Mouse (Mus musculus): ENCODE measurements around the gene Gm42906. TPM values are rescaled to one million over a fixed set of nuclear protein-coding genes. Genes with fewer than 3 reads are reported as not detected.

Gm42906 gene
- polyA plus RNA-seq, 1 experiment: not detected

- H3K27ac ChIP-seq (ENCODE audit: insufficient read depth, low read length): peak overlapping the region; percentile 25; the same call in 1 of the 2 replicates
- H3K4me1 ChIP-seq (ENCODE audit: control insufficient read depth, insufficient read depth, low read length): peaks cover 2% of the 10 kb centered on the region
- no peaks in the 10 kb centered on the region for H3K36me3 ChIP-seq (ENCODE audit: control insufficient read depth, insufficient read depth, low read length, poor library complexity, severe bottlenecking)
- no peak overlapping the region for H3K4me3 ChIP-seq (ENCODE audit: low read depth, low read length)
- TF ChIP-seq POLR2A (IDR thresholded peaks at IDR 0.05; ENCODE audit: insufficient read depth, low read length) (no peak), CTCF (IDR thresholded peaks at IDR 0.05; ENCODE audit: low read depth, low read length) (no peak), EP300 (IDR thresholded peaks at IDR 0.05; ENCODE audit: insufficient read depth, low read depth, low read length) (no peak)
- H3K9me3 ChIP-seq (replicated peaks; ENCODE audit: control insufficient read depth, insufficient read depth, low read length, poor library complexity, severe bottlenecking): 0 out of 2 replicates have a peak, but pooled peaks cover 2% of the 10 kb centered on the region
- H3K9ac ChIP-seq (ENCODE audit: low read depth, poor library complexity, severe bottlenecking): no peak overlapping the region
- no peaks in the 10 kb centered on the region for H3K27me3 ChIP-seq (ENCODE audit: control insufficient read depth, insufficient read depth, low read length, poor library complexity, severe bottlenecking)
These were observed 373.2 kb downstream of the Gm42906 start for GRCm38 (mm10) chr5:151054743-151055114.

DNA sequence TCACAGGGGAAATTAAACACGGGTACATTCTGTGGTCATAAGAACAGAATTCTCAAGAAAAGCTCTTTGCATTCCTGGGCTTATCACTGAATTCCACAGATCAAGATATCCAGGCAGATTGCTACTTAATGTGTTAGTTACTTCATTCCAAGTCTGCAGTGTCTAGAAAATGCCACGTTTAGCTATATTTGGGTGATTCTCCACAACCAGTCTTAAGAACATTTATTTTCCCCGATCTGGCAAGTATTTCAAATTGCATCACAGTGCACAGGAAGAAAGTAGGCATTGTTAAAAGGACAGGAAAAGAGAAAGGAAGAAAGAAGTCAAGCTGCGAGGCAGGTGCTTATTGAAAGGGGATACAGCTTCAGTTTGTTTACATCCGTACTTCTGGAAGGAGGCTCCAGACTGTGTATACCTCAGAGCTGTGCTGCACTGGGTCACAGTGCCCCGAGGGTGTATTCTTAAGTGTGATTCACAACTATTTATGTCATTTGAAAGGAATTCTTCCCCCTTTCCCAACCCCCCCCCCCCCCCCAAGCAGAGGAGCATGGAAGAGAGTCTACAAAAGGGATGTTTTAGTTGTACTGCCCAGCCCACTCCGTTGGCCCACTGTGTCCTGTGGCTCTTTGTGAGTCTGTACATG lies 373.7 kb downstream of the Gm42906 start:
- no peaks in the 10 kb centered on the region for H3K36me3 ChIP-seq (ENCODE audit: control insufficient read depth, insufficient read depth, low read length, poor library complexity, severe bottlenecking)
- no peak for TF ChIP-seq POLR2A (IDR thresholded peaks at IDR 0.05; ENCODE audit: insufficient read depth, low read length)
- TF ChIP-seq CTCF (IDR thresholded peaks at IDR 0.05; ENCODE audit: low read depth, low read length): no peak
- peak; percentile 58; the same call in 1 of the 2 replicates for TF ChIP-seq EP300 (IDR thresholded peaks at IDR 0.05; ENCODE audit: insufficient read depth, low read depth, low read length)
- H3K9me3 ChIP-seq (replicated peaks; ENCODE audit: control insufficient read depth, insufficient read depth, low read length, poor library complexity, severe bottlenecking): 0 out of 2 replicates have a peak, but pooled peaks cover 2% of the 10 kb centered on the region
- H3K27me3 ChIP-seq (ENCODE audit: control insufficient read depth, insufficient read depth, low read length, poor library complexity, severe bottlenecking): no peaks in the 10 kb centered on the region
- H3K4me3 ChIP-seq (ENCODE audit: low read depth, low read length): no peak overlapping the region
- H3K27ac ChIP-seq (ENCODE audit: insufficient read depth, low read length): peak overlapping the region; percentile 48
- no peak overlapping the region for H3K9ac ChIP-seq (ENCODE audit: low read depth, poor library complexity, severe bottlenecking)
- peaks cover 2% of the 10 kb centered on the region for H3K4me1 ChIP-seq (ENCODE audit: control insufficient read depth, insufficient read depth, low read length)

- peaks cover 2% of the 10 kb centered on the region for H3K4me1 ChIP-seq (ENCODE audit: control insufficient read depth, insufficient read depth, low read length)
- no peaks in the 10 kb centered on the region for H3K36me3 ChIP-seq (ENCODE audit: control insufficient read depth, insufficient read depth, low read length, poor library complexity, severe bottlenecking)
- no peaks in the 10 kb centered on the region for H3K27me3 ChIP-seq (ENCODE audit: control insufficient read depth, insufficient read depth, low read length, poor library complexity, severe bottlenecking)
- no peak overlapping the region for H3K4me3 ChIP-seq (ENCODE audit: low read depth, low read length)
- H3K27ac ChIP-seq (ENCODE audit: insufficient read depth, low read length): no peak overlapping the region
- 0 out of 2 replicates have a peak, but pooled peaks cover 2% of the 10 kb centered on the region for H3K9me3 ChIP-seq (replicated peaks; ENCODE audit: control insufficient read depth, insufficient read depth, low read length, poor library complexity, severe bottlenecking)
- TF ChIP-seq POLR2A (IDR thresholded peaks at IDR 0.05; ENCODE audit: insufficient read depth, low read length): no peak
- no peak for TF ChIP-seq EP300 (IDR thresholded peaks at IDR 0.05; ENCODE audit: insufficient read depth, low read depth, low read length)
- no peak for TF ChIP-seq CTCF (IDR thresholded peaks at IDR 0.05; ENCODE audit: low read depth, low read length)
- no peak overlapping the region for H3K9ac ChIP-seq (ENCODE audit: low read depth, poor library complexity, severe bottlenecking)
These were observed 374.8 kb downstream of the Gm42906 start for GRCm38 (mm10) chr5:151053190-151053589.

GRCm38 (mm10) chr5:151052331-151052730 lies 375.6 kb downstream of the Gm42906 start:
- Histone ChIP-seq H3K9me3 (replicated peaks; ENCODE audit: control insufficient read depth, insufficient read depth, low read length, poor library complexity, severe bottlenecking) (0 out of 2 replicates have a peak, but pooled peaks cover 2% of the 10 kb centered on the region), H3K27ac (ENCODE audit: insufficient read depth, low read length) (no peak overlapping the region), H3K9ac (ENCODE audit: low read depth, poor library complexity, severe bottlenecking) (no peak overlapping the region), H3K4me1 (ENCODE audit: control insufficient read depth, insufficient read depth, low read length) (peaks cover 2% of the 10 kb centered on the region), H3K27me3 (ENCODE audit: control insufficient read depth, insufficient read depth, low read length, poor library complexity, severe bottlenecking) (no peaks in the 10 kb centered on the region), H3K36me3 (ENCODE audit: control insufficient read depth, insufficient read depth, low read length, poor library complexity, severe bottlenecking) (no peaks in the 10 kb centered on the region), H3K4me3 (ENCODE audit: low read depth, low read length) (no peak overlapping the region)
- TF ChIP-seq POLR2A (IDR thresholded peaks at IDR 0.05; ENCODE audit: insufficient read depth, low read length) (no peak), CTCF (IDR thresholded peaks at IDR 0.05; ENCODE audit: low read depth, low read length) (no peak), EP300 (IDR thresholded peaks at IDR 0.05; ENCODE audit: insufficient read depth, low read depth, low read length) (no peak)

DNA sequence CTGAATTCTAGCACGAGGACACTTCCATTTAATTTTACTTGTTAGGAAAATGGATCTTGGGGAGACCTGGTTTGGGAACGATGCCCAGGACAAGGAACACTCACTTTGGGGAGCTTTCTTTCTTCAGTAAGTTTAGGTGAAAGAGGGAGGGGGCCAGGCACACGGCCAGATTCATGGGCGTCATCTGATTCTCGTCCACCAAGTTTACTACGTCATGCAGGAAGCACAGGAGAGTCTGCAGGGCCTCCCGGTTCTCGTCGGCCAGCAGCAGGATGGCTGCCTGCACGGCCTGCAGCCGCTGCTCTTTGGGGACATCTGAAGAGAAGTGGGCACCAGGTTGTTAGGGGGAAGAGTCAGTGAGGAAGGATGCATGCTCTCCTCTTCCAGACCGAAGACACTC lies 380.5 kb downstream of the Gm42906 start:
- no peak overlapping the region for H3K9ac ChIP-seq (ENCODE audit: low read depth, poor library complexity, severe bottlenecking)
- no peaks in the 10 kb centered on the region for H3K27me3 ChIP-seq (ENCODE audit: control insufficient read depth, insufficient read depth, low read length, poor library complexity, severe bottlenecking)
- TF ChIP-seq EP300 (IDR thresholded peaks at IDR 0.05; ENCODE audit: insufficient read depth, low read depth, low read length): no peak
- TF ChIP-seq CTCF (IDR thresholded peaks at IDR 0.05; ENCODE audit: low read depth, low read length): no peak
- TF ChIP-seq POLR2A (IDR thresholded peaks at IDR 0.05; ENCODE audit: insufficient read depth, low read length): no peak
- no peak overlapping the region for H3K4me3 ChIP-seq (ENCODE audit: low read depth, low read length)
- no peak overlapping the region for H3K27ac ChIP-seq (ENCODE audit: insufficient read depth, low read length)
- no peaks in the 10 kb centered on the region for H3K36me3 ChIP-seq (ENCODE audit: control insufficient read depth, insufficient read depth, low read length, poor library complexity, severe bottlenecking)
- H3K4me1 ChIP-seq (ENCODE audit: control insufficient read depth, insufficient read depth, low read length): peaks cover 5% of the 10 kb centered on the region
- 0 out of 2 replicates have a peak, but pooled peaks cover 2% of the 10 kb centered on the region for H3K9me3 ChIP-seq (replicated peaks; ENCODE audit: control insufficient read depth, insufficient read depth, low read length, poor library complexity, severe bottlenecking)

GRCm38 (mm10) chr5:151046917-151047316 lies 381.0 kb downstream of the Gm42906 start:
- no peak overlapping the region for H3K27ac ChIP-seq (ENCODE audit: insufficient read depth, low read length)
- no peak for TF ChIP-seq EP300 (IDR thresholded peaks at IDR 0.05; ENCODE audit: insufficient read depth, low read depth, low read length)
- TF ChIP-seq POLR2A (IDR thresholded peaks at IDR 0.05; ENCODE audit: insufficient read depth, low read length): no peak
- TF ChIP-seq CTCF (IDR thresholded peaks at IDR 0.05; ENCODE audit: low read depth, low read length): no peak
- no peaks in the 10 kb centered on the region for H3K36me3 ChIP-seq (ENCODE audit: control insufficient read depth, insufficient read depth, low read length, poor library complexity, severe bottlenecking)
- no peak overlapping the region for H3K4me3 ChIP-seq (ENCODE audit: low read depth, low read length)
- no peak overlapping the region for H3K9ac ChIP-seq (ENCODE audit: low read depth, poor library complexity, severe bottlenecking)
- H3K27me3 ChIP-seq (ENCODE audit: control insufficient read depth, insufficient read depth, low read length, poor library complexity, severe bottlenecking): no peaks in the 10 kb centered on the region
- H3K9me3 ChIP-seq (replicated peaks; ENCODE audit: control insufficient read depth, insufficient read depth, low read length, poor library complexity, severe bottlenecking): no peaks in the 10 kb centered on the region
- H3K4me1 ChIP-seq (ENCODE audit: control insufficient read depth, insufficient read depth, low read length): peaks cover 5% of the 10 kb centered on the region
